Mouse (Mus musculus) R1 (cell line): ENCODE data around the gene Samd7.

ENCODE experiments used
- DNase-seq: peaks from one replicate; pipeline ENCODE4 v3.0.0-alpha.2; 2018; ENCODE audit warnings: low read depth, low spot score

The Samd7 gene

GRCm38 (mm10) chr3:30764877-30765276, 18.8 kb downstream of the Samd7 start:
- DNase-seq: no peak

DNA sequence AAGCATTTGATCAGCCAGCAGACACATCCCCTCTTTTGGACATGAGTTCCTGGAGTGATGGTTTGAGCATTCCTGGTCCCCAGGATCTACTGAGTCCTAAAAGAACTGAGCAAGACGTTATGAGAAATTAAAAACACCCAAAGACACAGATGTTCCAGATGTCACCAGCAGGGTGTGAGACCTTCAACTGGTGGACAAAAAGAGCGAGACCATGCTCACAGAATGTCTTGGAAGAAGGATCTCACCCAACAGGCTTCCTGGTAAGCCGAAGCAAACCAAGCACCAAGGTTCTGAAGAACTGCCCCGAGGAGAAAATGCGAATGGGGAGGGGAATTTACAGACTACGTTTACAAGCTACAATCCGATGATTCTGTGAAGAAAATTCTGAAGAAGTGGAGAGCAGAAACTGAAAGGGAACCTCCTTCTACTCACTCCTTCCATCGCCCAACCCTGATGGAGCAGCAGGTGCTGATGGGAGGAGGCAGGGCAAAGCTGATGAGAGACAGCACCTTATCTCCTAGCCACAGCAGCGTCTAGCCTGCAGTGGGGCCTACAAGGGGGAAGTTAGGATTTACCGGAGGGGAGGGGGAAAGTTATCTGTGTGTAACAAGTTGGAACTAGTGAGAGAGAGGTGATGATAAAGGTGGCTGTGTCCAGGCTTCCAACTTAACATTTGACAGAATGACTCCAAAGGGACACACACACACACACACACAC, 19.4 kb downstream of the Samd7 start:
- no peak for DNase-seq

DNA sequence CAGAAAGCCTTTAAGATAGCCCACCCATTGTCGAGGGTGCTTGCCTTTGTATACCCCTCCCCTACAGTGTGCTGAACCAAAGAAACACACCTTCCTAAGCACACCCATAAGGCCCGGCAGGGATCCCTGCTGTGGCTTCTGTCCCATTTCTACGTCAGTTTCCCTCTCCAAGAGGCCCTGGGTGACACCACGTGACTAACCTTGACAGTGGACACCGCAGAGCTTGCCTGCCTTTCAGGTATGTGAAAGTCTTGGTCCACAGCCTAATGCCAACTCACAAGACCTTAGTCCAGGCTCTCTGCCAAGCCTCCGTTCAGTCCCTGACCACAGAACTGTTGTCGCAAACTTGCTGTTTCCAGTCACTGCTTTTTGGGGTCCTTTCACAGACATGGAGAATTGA, 20.1 kb downstream of the Samd7 start:
- no peak for DNase-seq

GRCm38 (mm10) chr3:30767271-30767670, 21.2 kb downstream of the Samd7 start:
- DNase-seq: no peak

DNA sequence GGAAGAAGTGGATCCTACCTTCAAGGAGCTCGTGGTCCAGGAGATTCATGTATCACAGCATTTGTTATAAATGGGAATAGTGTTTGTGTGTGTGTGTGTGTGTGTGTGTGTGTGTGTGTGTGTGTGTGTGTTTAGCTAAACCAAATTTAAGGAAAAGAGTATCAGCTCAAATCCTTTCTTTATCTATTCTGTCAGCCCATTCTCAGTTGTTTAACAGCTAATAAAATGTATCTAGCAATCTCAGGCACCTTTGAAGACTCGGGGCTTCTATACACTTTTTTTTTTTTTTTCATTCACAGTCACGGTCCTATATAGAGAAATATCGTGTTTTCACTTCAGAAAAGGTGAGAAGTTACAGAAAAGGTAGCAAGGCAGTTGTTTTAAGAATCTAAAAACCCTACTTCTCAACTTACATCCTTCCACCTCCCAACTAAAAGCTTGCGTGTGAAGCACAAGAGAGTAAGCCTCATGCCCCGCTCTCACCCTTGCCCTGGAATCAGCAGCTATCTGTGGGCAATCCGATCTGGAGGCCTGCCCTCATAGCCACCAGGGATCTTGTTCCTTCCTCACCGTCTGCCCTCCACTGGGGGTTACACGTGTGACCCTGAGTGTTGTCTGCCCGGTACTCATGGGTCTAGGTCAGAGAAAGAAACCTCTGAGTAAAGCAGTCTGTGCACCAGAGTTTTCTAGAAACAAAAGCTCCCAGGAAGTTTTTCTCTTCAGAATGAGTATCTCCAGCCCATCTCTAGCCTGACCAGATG, 23.8 kb downstream of the Samd7 start:
- no peak for DNase-seq

DNA sequence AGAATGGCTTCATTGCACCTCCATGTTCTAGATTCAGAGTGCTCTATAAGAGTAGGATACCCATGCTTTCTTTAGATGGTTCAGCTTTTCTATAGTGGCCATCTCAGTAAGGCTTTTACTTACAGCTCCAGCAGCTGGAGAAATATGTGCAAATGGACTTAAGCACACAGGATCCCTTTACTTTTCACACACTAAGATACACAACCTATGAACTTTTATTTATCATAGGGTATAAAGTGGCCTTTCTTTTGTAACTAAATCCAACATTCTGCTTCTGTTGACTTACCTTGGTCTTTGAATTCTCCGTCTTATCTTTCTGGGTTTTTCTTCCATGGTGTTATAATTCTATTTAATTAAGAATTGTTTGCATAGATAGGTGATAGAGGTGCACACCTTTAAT, 25.5 kb downstream of the Samd7 start:
- DNase-seq: no peak

GRCm38 (mm10) chr3:30772631-30773030, 26.5 kb downstream of the Samd7 start:
- DNase-seq: no peak

GRCm38 (mm10) chr3:30774677-30775076, 28.6 kb downstream of the Samd7 start:
- DNase-seq: no peak

- no peak for DNase-seq
Observed at GRCm38 (mm10) chr3:30777984-30778383, 31.9 kb downstream of the Samd7 start.

DNA sequence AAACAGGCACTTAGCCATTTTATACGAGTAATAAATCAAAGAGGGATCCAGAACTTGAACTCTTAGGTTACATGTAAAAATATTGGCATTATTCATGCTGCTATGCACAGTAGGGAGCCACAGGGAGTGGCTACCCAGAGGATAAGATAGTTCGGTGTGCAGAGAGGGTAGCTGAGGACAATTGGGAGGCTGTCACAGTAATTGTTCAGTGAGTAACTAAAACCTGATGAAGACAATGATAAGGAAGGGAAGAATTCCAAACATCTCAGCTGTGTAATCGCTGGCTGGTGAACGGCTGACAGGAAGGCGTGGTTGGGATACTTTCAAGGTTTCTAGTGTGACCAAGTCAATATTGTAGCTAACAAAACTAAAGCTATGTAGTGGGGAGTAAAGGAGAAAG, 42.4 kb downstream of the Samd7 start:
- peak; percentile 90 for DNase-seq

GRCm38 (mm10) chr3:30792737-30793402, 46.8 kb downstream of the Samd7 start, which contains the start of gene Sec62:
Sec62 (plus strand) TSS chr3:30792875.
- DNase-seq: peak; percentile 93

DNA sequence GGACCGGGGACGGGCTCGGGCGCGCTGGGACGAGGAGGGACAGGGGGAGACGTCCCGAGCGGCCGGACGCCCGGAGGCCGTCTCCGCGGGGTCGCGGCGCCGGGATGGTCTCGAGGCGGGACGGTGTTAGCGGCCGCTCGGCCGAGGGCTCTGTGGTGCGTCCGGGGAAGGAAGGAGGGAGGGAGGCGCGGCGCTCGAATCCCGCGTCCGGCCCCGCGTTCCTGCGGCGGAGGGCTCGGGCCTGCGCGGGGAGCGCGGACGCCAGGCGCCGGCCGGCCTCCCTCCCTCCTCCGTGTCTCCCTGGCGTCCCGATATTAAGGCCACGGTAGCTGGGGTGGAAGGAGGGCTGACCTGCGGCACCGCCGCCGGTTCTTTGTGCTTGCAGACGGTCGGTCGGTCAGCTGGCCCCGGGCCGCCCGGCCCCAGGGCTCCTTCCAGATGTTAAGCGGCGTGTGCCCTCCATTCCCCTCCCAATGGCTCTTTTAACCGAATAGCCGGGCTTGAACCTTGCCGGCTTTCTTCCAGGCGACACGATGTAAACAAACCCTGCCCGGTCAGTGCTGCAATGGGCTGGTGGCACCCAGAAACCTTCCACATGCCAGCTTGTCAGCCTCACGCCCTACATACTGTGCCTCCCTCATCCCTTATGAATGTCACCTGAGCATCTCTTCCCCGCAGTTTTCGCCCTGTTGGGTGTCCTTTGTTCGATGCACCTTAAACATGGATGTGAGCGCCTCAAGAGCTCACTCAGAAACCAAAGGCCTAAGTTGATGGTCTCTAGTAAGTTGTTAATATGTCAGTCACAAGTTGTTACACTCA, 47.5 kb downstream of the Samd7 start:
- DNase-seq: peak; percentile 61

DNA sequence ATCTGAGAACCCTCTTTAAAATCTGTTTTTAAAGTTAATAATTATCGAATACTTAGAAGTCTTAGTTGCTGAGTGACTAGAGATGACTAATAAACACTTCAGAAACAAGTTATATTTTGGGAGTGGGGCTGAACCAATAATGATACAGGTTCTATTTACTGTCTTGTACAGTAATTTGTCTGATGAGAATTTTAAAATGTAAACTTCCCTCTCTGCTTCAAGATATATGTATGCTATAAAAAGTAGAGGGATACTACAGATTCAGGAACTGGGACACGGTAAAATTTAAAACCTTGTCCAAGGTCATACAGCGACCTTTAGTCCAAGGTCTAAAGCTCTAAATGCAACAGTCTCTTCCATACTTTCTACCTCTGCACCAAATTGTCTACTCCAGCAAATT, 56.1 kb downstream of the Samd7 start:
- no peak for DNase-seq

DNA sequence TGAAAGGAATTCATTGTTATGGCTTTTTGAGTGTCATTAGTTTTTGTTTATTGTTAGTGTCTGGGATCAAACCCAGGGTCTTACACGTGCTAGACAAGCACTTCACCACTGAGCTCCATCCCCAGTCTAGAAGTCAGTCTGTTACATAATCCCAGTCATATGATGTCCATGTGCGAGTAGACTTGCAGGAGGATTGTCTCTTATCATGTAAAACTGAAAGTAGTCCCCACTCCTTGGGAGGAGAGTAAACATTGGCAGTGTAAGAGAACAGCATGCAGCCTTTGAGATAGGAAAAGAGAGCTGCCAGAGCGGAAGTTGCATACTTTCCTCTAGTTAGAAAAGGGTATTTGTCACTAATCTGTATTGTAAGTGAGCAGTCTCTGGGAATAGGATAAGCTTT, 66.8 kb downstream of the Samd7 start:
- DNase-seq: peak; percentile 38
